Mouse (Mus musculus): ENCODE data around the gene Tmem256. TPM values are rescaled to one million over a fixed set of nuclear protein-coding genes. Genes with fewer than 3 reads are reported as not detected.

Gene Tmem256
- polyA plus RNA-seq (2012; rRNA removed), result 120 and 177 TPM in 2 replicates

DNA sequence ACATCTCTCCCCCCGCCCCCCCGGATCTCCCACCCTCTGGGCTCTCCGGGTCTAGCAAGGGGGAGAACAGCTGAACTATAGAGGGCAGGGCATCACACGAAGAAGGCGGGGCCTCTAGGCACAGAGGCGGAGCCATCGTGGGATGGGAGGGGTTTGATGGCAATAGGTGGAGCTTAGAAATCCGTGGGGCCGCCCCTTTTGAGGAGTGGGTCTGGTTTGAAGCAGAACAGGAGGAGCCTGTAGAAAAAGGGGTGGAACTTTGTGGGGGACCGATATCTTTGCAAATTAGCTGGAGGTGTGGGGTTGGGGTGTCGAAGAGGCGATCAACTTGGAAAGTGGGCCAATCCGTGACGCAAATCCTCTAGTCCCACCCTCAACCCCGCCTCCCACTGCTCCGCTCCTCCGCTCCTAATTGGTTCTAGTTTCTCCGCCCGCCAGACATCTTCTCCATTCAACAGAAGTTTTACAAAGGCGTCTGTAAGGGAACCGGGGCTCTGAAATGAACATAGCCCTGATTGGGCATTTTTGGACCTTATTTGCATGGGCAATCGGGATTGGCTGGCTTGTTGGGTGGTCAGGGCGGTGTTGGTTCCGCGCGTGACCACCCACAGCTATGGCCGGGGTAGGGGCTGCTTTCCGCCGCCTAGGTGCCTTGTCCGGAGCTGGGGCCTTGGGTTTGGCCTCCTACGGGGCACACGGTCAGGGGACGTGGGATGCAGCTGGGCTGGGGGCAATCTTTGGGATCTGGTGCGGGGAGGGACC lies at the start of gene Tmem256:
Gene Tmem256, plus strand, starts transcription at position 563 of the 762 bp plus-strand sequence.

DNA sequence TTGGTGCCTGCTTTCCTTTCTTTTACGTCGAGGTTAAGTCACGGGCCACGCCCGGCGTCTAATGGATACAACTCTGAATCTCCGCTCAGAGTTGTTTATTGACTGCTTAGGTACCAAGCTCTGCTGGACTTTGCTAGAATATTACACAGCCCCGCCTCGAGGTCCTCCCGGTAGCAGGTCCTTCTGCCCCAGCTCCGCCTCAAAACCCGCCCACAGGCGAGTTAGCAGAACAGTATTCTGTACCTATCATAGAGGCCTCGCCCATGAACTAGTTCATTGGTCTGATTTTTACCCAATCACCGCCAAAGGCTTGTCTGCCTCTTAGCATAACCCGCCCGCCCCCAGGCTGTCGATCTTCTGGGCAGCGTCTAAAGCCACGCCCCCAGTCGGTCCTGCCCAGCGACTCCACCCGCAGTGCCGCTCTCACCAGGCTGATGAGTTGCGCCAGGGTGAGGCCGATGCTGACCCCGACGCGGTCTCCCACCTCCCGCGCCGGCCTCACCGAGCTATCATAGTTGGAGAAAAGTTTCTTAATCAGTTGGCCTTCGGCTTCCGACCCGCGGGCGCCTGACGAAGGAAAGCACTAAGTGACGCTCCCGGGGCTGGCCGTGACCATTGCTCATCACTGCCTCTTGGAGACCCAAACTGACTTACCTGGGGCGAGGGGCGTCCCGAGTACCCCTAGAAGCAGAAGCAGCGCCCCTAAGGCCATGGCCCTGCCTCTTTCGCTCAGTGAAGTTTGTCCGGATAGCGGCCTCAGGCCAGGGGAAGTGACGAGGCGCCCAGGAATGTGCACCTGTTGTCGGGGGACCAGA lies 42.9 kb upstream of the Tmem256 start, which contains the start of gene Chrnb1:
Gene Chrnb1, minus strand, starts transcription at position 776 of the 815 bp plus-strand sequence.

DNA sequence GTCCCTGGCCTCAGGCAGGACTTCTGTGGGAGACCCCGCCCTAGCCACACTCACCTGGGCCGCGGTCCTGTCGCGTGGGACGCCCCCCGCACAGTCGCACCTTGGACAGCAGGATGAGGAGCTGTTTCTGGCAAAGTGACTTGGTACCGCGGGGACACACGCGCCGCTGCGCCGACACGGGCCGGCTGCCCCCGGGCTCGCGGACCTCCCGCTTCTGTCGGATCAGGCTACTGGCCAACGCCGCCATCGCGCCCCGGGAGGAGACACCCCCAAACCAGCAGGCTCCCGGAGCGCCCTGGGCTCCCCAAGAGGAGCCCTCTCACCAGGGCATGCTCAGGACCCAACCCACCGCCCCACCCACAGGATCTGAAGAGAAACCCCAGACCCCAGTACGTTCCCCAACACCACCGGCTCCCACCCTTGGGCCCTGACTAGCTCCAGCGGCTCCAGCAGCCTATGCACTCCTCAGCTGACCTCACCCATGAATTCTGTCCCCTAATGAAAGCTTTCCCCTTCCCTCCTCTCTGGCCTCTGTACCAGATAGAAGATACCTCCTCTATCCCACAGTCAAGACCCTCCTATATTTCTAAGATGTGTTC lies 36.8 kb upstream of the Tmem256 start, which contains the start of gene Fgf11:
Gene Fgf11, minus strand, starts transcription at position 479 of the 599 bp plus-strand sequence.

DNA sequence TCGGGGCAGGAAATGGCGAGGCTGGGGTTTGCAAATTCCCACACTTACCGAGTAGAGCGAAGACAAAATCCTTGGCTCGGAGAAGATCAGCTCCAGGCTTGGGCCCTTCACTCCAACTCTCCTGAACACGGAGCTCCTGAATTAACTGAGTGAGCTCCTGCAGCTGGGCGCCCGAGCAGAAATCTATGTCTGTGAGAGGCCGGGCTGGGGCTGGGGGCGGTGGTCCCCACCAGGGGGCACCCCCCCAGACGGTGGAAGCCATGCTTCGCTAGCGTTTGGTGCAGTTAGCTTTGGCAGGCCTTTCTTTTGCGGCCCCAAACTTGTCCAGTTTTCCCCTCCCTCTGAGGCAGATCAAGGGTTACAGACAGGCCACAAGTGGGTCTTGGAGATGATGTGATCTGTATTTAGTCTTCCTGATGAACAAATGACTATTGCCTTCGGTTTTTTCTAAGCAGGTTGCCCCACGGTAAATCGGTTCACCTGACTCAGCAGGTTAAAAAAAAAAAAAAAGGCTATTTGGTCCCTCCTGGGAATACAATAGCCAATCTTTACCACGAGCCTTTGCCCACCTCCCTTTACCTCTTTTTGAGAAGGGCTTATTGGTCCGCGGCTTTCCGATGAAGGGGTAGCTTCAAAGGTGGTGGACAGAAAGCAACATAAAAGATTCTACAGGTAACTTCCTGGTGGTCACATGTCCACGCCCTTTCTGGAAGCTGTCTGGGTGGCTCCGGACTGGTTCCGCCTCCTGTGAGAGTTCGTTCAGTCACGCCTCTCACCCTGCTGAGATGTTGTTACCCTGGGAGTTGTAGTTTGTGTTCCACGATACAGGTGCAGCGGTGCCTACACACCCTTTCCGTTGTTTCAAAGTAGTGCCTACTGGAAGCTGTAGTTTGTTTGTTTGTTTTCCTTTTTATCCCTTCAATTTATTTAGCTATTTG lies 33.1 kb upstream of the Tmem256 start, which contains the start of gene Tmem102:
Gene Tmem102, minus strand, starts transcription at position 653 of the 938 bp plus-strand sequence.

DNA sequence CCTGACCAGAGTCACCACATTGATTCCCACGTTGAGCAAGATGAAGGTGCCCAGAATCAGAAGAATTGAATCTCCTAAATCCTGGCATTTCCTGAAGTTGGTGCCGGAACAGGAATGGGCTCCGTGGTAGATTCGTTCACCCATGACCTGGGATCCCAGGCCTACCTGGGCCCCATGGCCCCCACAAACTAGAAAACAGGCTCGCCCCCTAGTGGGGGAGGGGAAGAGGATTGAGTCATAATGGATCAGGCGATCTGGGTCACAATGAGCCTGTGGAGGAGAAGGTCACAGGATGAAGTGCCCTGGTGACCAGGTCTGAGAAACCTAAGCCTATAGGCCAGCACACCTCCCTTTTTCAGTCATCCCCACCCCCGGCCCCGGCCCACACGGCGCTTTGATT lies 23.2 kb upstream of the Tmem256 start, which contains the start of gene Gm39566:
Gene Gm39566, minus strand, starts transcription at position 144 of the 400 bp plus-strand sequence.

DNA sequence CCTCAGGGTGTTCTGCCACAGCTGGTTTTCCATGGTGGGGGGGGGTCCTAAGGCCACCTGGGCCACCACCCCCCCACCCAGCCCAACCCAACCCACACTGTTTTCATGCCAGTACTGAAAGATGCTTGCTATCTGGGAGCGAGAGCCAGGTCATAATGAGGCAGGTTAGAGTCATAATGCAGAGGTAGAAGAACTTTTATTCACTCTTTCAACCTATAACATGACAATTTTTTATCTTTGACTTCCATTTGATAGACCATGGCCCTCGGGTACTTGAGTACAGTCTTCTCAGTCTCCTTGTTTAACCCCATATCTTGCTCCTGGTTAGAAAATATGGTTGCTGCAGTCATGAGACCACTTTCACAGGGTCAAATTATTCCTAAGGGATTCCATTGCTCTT lies 19.9 kb upstream of the Tmem256 start, which contains the start of gene Spem2:
Gene Spem2, minus strand, starts transcription at position 101 of the 400 bp plus-strand sequence.

DNA sequence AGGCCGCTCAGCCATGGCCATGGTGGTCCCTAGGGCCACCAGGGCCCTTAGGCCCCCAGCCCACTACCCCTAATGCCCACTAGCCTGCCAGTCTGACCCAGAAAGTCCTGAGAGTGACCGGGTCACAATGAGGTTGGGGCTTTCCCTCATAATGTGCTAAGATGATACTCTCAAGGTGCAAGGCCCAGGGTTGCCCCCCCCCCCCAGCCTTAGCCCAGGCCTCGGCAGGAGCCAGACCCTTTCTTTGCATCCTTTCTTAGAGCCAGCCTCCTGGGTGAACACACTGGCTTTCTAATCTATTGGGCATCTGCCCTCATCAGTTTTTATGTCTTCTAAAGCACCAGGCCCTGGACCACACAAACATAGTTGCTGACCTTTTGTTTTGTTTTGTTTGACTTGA lies 16.2 kb upstream of the Tmem256 start, which contains the start of gene Spem1:
Gene Spem1, minus strand, starts transcription at position 101 of the 400 bp plus-strand sequence.

DNA sequence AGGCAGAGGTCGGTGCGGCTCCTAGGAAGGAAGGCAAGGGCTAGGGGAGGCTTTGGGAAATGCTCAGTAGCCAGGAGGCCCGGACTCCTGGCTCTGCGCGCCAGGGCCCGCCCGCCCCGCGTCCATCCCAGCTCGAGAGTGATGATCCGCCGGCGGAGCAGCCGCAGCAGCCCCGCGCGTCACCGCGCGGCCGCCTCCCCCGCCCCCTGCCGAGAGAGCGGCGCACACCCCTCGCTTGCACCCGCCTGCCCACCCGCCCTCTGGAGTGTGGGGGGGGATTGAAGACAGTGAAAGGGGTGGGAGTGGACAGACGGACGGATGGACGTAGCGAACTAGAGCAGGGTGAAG lies 736 bp upstream of the Tmem256 start, which contains the start of gene Nlgn2:
Gene Nlgn2, minus strand, starts transcription at position 181 of the 348 bp plus-strand sequence.

DNA sequence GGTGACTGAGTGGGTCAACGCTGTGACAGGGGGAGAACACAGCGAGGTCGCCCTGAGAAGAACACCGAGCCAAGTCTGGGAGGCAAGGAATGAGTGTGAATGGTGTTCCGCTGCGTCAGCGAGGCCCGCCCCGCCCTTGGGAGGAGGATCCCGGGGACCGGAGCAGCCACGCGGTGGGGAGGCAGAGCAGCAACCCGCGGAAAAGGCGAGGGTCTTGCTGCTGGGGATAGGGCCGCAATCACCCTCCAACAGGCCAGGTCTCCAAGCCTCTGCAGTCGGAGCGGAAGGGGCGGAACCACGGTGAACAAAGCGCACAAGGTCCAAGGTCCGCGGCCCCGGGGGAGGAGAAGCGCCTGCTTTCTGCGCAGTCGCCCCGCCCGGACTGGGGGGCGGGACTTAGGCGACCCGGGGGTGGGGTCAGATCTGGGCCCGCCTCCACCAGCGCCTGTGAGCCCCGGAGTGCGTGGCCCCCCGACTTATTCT lies 7.9 kb downstream of the Tmem256 start, which contains the start of gene Plscr3:
Gene Plscr3, plus strand, starts transcription at position 179 of the 483 bp plus-strand sequence.

DNA sequence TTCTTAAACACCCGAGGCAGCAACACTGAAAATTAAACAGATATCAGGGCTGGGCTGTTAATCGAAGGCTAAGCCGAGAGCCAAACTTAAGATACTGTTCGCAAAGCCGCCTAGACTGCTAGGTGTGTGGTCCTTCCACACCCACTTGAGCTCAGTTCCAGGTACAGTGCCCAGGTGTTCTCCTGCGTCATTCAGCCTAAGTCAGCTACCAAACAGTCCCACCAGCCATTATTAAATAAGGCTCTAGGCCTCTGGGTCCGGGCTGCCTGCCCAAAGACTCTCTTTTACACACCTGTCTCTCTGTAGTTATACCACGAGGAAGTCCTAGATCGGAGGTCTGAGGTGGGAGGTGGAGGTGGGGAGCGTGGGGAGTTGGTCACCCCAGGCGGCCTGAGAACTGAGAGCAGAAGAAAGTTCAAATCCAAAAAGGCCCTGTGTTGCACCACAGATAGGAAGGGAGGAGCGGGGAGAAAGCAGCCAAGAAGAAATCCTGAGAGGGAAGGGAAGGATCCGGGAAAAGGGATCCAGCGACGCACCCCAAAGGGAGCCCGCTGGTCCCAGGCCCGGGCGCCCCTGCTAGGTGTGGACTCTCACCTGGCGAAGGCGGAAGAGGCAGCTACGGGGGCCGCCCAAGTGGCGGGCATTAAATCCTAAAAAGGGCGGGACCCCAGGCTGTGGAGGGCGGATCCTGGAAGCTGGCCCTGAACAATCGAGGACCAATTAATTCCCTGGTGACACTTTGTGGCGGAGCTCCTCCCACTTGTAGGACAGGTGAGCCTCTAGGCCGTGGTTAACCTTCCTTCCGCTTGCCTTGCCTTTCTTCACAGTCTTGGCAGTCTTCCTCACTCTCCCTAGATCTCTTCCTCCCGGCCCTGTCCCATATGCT lies 20.0 kb downstream of the Tmem256 start, which contains the start of gene Tnk1:
Gene Tnk1, minus strand, starts transcription at position 618 of the 886 bp plus-strand sequence.

DNA sequence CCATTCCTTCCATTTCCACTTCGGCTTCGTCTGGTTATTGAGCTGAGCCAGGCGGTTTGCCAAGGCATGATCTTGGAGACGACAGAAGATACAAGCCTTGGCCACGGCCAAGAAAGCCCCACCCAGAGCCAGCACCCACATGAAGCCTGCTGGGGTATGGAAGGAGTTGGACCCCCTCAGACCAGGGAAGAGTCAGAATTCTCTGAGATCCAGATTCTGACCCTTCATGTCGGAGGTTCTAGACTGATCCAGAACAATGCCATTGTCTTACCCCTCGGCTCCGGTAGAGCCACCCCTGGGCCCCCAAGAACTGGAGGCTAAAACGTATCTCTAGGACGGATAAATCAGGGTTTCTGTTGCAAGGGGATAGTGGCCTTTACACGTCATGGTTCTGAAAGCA lies 39.6 kb downstream of the Tmem256 start, which contains the start of gene Tmem95:
Gene Tmem95, minus strand, starts transcription at position 141 of the 400 bp plus-strand sequence.

DNA sequence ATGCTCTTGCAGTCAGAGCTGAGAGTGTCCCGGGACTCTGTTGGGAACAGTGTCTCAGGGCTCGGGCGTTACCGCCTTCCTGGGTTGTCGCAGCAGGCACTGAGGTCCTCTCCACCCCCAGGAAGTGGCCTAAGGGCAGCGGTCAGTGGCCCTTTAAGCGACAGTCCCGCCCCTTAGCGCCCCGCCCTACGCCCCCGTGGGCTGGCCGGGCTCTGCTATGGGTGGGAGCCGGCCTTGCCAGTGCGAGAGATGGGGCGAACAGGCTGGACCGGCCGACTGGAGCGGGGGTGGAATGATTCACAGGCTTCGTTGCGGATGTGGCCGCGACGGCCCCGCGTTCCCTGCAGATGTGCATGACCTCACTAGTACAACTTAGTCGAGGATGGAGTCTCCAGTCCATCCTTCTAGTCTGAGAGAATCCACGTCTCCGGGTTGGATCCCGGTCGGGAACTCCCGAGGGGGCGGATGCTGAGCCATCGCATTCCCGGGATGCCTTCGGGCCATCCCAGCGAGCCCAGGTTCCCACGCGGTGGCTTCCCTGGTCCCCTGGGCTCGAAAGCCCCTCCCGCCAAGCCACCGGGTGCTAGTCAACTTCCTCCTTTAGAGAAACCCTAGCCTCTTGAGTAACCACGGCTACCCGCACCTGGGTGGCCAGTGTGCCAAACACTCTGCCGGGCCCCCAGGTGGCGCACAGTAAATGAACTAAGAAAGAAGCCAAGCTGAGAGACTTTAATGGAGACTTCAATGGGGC lies 42.7 kb downstream of the Tmem256 start, which contains the start of gene Kctd11:
Gene Kctd11, minus strand, starts transcription at position 554 of the 751 bp plus-strand sequence.

Other genes with a start within 250 kb of the Tmem256 start
- 119 and 137 TPM in 2 replicates for gene Atp1b2, start 232.6 kb upstream of the Tmem256 start, polyA plus RNA-seq (2012; rRNA removed)
- gene Shbg, start 220.6 kb upstream of the Tmem256 start, polyA plus RNA-seq (2012; rRNA removed), result 5.6 and 7.1 TPM in 2 replicates
- gene Sat2, start 216.5 kb upstream of the Tmem256 start, polyA plus RNA-seq (2012; rRNA removed), result 4.8 and 5.1 TPM in 2 replicates
- gene Fxr2, start 205.5 kb upstream of the Tmem256 start, polyA plus RNA-seq (2012; rRNA removed), result 68.6 and 73.0 TPM in 2 replicates
- 1.7 and 2.1 TPM in 2 replicates for gene Sox15, start 183.2 kb upstream of the Tmem256 start, polyA plus RNA-seq (2012; rRNA removed)
- gene Mpdu1, start 175.9 kb upstream of the Tmem256 start, polyA plus RNA-seq (2012; rRNA removed), result 95.9 and 115 TPM in 2 replicates
- 38.2 and 52.8 TPM in 2 replicates for gene Cd68, start 172.4 kb upstream of the Tmem256 start, polyA plus RNA-seq (2012; rRNA removed)
- gene Eif4a1, start 166.1 kb upstream of the Tmem256 start, polyA plus RNA-seq (2012; rRNA removed), result 252 and 395 TPM in 2 replicates
- 57.7 and 67.2 TPM in 2 replicates for gene Senp3, start 156.4 kb upstream of the Tmem256 start, polyA plus RNA-seq (2012; rRNA removed)
- 5.2 and 8.0 TPM in 2 replicates for gene Tnfsf13, start 152.7 kb upstream of the Tmem256 start, polyA plus RNA-seq (2012; rRNA removed)
- 59.3 and 71.8 TPM in 2 replicates for gene Tnfsf12, start 142.7 kb upstream of the Tmem256 start, polyA plus RNA-seq (2012; rRNA removed)
- 12.8 and 20.4 TPM in 2 replicates for gene Tnfsfm13, start 142.4 kb upstream of the Tmem256 start, polyA plus RNA-seq (2012; rRNA removed)
- 17.8 and 29.7 TPM in 2 replicates for gene Polr2a, start 79.9 kb upstream of the Tmem256 start, polyA plus RNA-seq (2012; rRNA removed)
- gene Slc35g3, start 76.5 kb upstream of the Tmem256 start, polyA plus RNA-seq (2012; rRNA removed), result 1.3 and 1.5 TPM in 2 replicates
- gene Zbtb4, start 72.6 kb upstream of the Tmem256 start, polyA plus RNA-seq (2012; rRNA removed), result 48.6 and 69.0 TPM in 2 replicates
- 9.5 and 12.9 TPM in 2 replicates for gene Chrnb1, start 42.6 kb upstream of the Tmem256 start, polyA plus RNA-seq (2012; rRNA removed)
- gene Fgf11, start 36.7 kb upstream of the Tmem256 start, polyA plus RNA-seq (2012; rRNA removed), result 7.8 and 8.5 TPM in 2 replicates
- gene Tmem102, start 32.9 kb upstream of the Tmem256 start, polyA plus RNA-seq (2012; rRNA removed), result 7.3 and 9.6 TPM in 2 replicates
- gene Gm39566, start 23.2 kb upstream of the Tmem256 start, polyA plus RNA-seq (2012; rRNA removed), result not detected in 2 replicates
- gene Spem2, start 20.0 kb upstream of the Tmem256 start, polyA plus RNA-seq (2012; rRNA removed), result not detected in 2 replicates
- 0.26 and 0.50 TPM in 2 replicates for gene Spem1, start 16.3 kb upstream of the Tmem256 start, polyA plus RNA-seq (2012; rRNA removed)
- gene Nlgn2, start 730 bp upstream of the Tmem256 start, polyA plus RNA-seq (2012; rRNA removed), result 79.8 and 101 TPM in 2 replicates
- 145 and 168 TPM in 2 replicates for gene Plscr3, start 7.9 kb downstream of the Tmem256 start, polyA plus RNA-seq (2012; rRNA removed)
- gene Tnk1, start 20.2 kb downstream of the Tmem256 start, polyA plus RNA-seq (2012; rRNA removed), result 5.2 and 6.0 TPM in 2 replicates
- not detected in 2 replicates for gene Tmem95, start 39.5 kb downstream of the Tmem256 start, polyA plus RNA-seq (2012; rRNA removed)
- gene Kctd11, start 42.9 kb downstream of the Tmem256 start, polyA plus RNA-seq (2012; rRNA removed), result 9.6 and 10.4 TPM in 2 replicates
- 1.4 and 1.8 TPM in 2 replicates for gene Acap1, start 57.0 kb downstream of the Tmem256 start, polyA plus RNA-seq (2012; rRNA removed)
- gene 2810408A11Rik, start 62.5 kb downstream of the Tmem256 start, polyA plus RNA-seq (2012; rRNA removed), result 1.5 TPM in 2 replicates
- gene Neurl4, start 62.6 kb downstream of the Tmem256 start, polyA plus RNA-seq (2012; rRNA removed), result 67.0 and 76.7 TPM in 2 replicates
- 83.1 and 141 TPM in 2 replicates for gene Gps2, start 75.4 kb downstream of the Tmem256 start, polyA plus RNA-seq (2012; rRNA removed)
- 359 and 447 TPM in 2 replicates for gene Eif5a, start 83.4 kb downstream of the Tmem256 start, polyA plus RNA-seq (2012; rRNA removed)
- gene Ybx2, start 97.3 kb downstream of the Tmem256 start, polyA plus RNA-seq (2012; rRNA removed), result 21.2 and 30.0 TPM in 2 replicates
- gene Slc2a4, start 109.7 kb downstream of the Tmem256 start, polyA plus RNA-seq (2012; rRNA removed), result 51.0 and 53.2 TPM in 2 replicates
- 32.6 and 38.7 TPM in 2 replicates for gene Cldn7, start 126.3 kb downstream of the Tmem256 start, polyA plus RNA-seq (2012; rRNA removed)
- gene Ctdnep1, start 142.6 kb downstream of the Tmem256 start, polyA plus RNA-seq (2012; rRNA removed), result 99.3 and 120 TPM in 2 replicates
- 60.0 and 74.1 TPM in 2 replicates for gene Elp5, start 144.0 kb downstream of the Tmem256 start, polyA plus RNA-seq (2012; rRNA removed)
- 406 and 430 TPM in 2 replicates for gene Gabarap, start 152.6 kb downstream of the Tmem256 start, polyA plus RNA-seq (2012; rRNA removed)
- gene Phf23, start 157.3 kb downstream of the Tmem256 start, polyA plus RNA-seq (2012; rRNA removed), result 18.6 and 19.8 TPM in 2 replicates
- 30.5 and 32.6 TPM in 2 replicates for gene Dvl2, start 162.1 kb downstream of the Tmem256 start, polyA plus RNA-seq (2012; rRNA removed)
- gene Acadvl, start 176.9 kb downstream of the Tmem256 start, polyA plus RNA-seq (2012; rRNA removed), result 70.9 and 79.8 TPM in 2 replicates
- gene Dlg4, start 178.4 kb downstream of the Tmem256 start, polyA plus RNA-seq (2012; rRNA removed), result 35.0 and 35.2 TPM in 2 replicates
- 4.9 and 5.0 TPM in 2 replicates for gene Asgr1, start 215.6 kb downstream of the Tmem256 start, polyA plus RNA-seq (2012; rRNA removed)

Data from ovary, adult 2 months (tissue).